Mouse (Mus musculus) cerebellum, adult 2 months (tissue): ENCODE results near the gene Supv3l1.

Source experiments
- CTCF ChIP-seq: fragments of 200-500 bp; IDR thresholded peaks from 2 replicates; pipeline ENCODE4 v1.5.1; 2011; ENCODE audit warnings: low read depth, mild to moderate bottlenecking, control low read depth, low read length, moderate library complexity, borderline replicate concordance; ENCODE audit not compliant: insufficient read depth
- POLR2A ChIP-seq: fragments of 200-500 bp; IDR thresholded peaks from 2 replicates; pipeline ENCODE4 v1.6.1; 2011; ENCODE audit warnings: low read length, control low read depth, borderline replicate concordance; ENCODE audit not compliant: insufficient read depth

GRCm38 (mm10) chr10:62471105-62471504, 21.6 kb upstream of the Supv3l1 start:
- TF ChIP-seq CTCF (no peak), POLR2A (no peak)
